Mouse (Mus musculus) CH12.LX (cell line): Measurements from ENCODE around the gene Msi2. TPM values are rescaled to one million over a fixed set of nuclear protein-coding genes. Genes with fewer than 3 reads are reported as not detected.

Experiments
- DNase-seq: peaks from one replicate; pipeline ENCODE4 v3.0.0-alpha.2; 2013; ENCODE audit errors: extremely low read depth
- H3K27ac ChIP-seq: 2 replicates; pipeline ENCODE4 v1.5.1; 2012; ENCODE audit warnings: low read depth, mild to moderate bottlenecking, control low read depth, moderate library complexity; ENCODE audit not compliant: insufficient read depth
- H3K27me3 ChIP-seq: replicated peaks from 2 replicates; pipeline ENCODE3; 2012; ENCODE audit warnings: inconsistent platforms
- H3K36me3 ChIP-seq, 2 experiments: replicated peaks in 1 of 2; 2 replicates each; pipeline versions ENCODE3 to v1.6.1; 2012; ENCODE audit warnings: inconsistent platforms in 1 of 2, low read length in 1 of 2, mild to moderate bottlenecking in 1 of 2, mixed read lengths in 1 of 2, moderate library complexity in 1 of 2; ENCODE audit not compliant: control insufficient read depth in 1 of 2, insufficient read depth in 1 of 2
- H3K4me1 ChIP-seq, 2 experiments: 2 replicates each; pipeline ENCODE4 v1.6.1; 2012; ENCODE audit warnings: inconsistent platforms in 1 of 2, moderate library complexity in 1 of 2; ENCODE audit not compliant: insufficient read depth in 2 of 2, control insufficient read depth in 1 of 2
- H3K4me2 ChIP-seq: 2 replicates; pipeline ENCODE4 v1.6.1; 2012; ENCODE audit warnings: low read depth, mild to moderate bottlenecking, control low read depth; ENCODE audit not compliant: poor library complexity, insufficient read depth, severe bottlenecking
- H3K4me3 ChIP-seq, 3 experiments: fragments of 150-350 bp in 1 of 3; sonication (generic) in 1 of 3; replicated peaks in 1 of 3; 2 replicates each; pipeline versions ENCODE3 to v1.5.1; 2011 to 2012; ENCODE audit warnings: low read depth in 2 of 3, low read length in 2 of 3, mild to moderate bottlenecking in 2 of 3, moderate library complexity in 2 of 3, control low read depth in 1 of 3, improper control_type of control experiment in 1 of 3, inconsistent platforms in 1 of 3, mixed read lengths in 1 of 3; ENCODE audit not compliant: poor library complexity in 1 of 3
- H3K79me2 ChIP-seq: replicated peaks from 2 replicates; pipeline ENCODE4 v1.6.1; 2012; ENCODE audit warnings: mild to moderate bottlenecking, moderate library complexity; ENCODE audit not compliant: control insufficient read depth, poor library complexity, insufficient read depth, severe bottlenecking; ENCODE audit errors: extremely low read depth
- H3K9ac ChIP-seq: 2 replicates; pipeline ENCODE4 v1.6.1; 2012; ENCODE audit warnings: low read depth, mild to moderate bottlenecking, control low read depth, moderate library complexity; ENCODE audit not compliant: insufficient read depth
- H3K9me3 ChIP-seq: replicated peaks from 2 replicates; pipeline ENCODE3; 2012; ENCODE audit warnings: low read length, inconsistent platforms, mixed read lengths
- BHLHE40 ChIP-seq: IDR thresholded peaks from 2 replicates; pipeline ENCODE4 v1.6.1; 2011; ENCODE audit warnings: mild to moderate bottlenecking, low read depth, low read length, improper control_type of control experiment
- CTCF ChIP-seq, 2 experiments: IDR thresholded peaks in 1 of 2; conservative IDR thresholded peaks in 1 of 2; 2 replicates each; pipeline ENCODE4 v1.5.1; 2011 to 2012; ENCODE audit warnings: low read depth in 2 of 2, low read length in 2 of 2, improper control_type of control experiment in 1 of 2, inconsistent platforms in 1 of 2, mild to moderate bottlenecking in 1 of 2, moderate library complexity in 1 of 2
- E2F4 ChIP-seq: IDR thresholded peaks from 2 replicates; pipeline ENCODE4 v1.6.1; 2011; ENCODE audit warnings: low read depth, low read length, improper control_type of control experiment; ENCODE audit not compliant: insufficient replicate concordance
- ELF1 ChIP-seq: IDR thresholded peaks from 2 replicates; pipeline ENCODE4 v1.6.1; 2014; ENCODE audit warnings: low read depth, mild to moderate bottlenecking, inconsistent platforms, low read length, improper control_type of control experiment
- EP300 ChIP-seq: IDR thresholded peaks from 2 replicates; pipeline ENCODE4 v1.6.1; 2011; ENCODE audit warnings: low read length, improper control_type of control experiment
- GABPA ChIP-seq: IDR thresholded peaks from 2 replicates; pipeline ENCODE4 v1.6.1; 2012; ENCODE audit warnings: low read depth, low read length, improper control_type of control experiment, inconsistent platforms; ENCODE audit not compliant: insufficient replicate concordance
- HCFC1 ChIP-seq: IDR thresholded peaks from 2 replicates; pipeline ENCODE4 v1.6.1; 2012; ENCODE audit warnings: low read depth, mild to moderate bottlenecking, inconsistent platforms, low read length, improper control_type of control experiment
- JUN ChIP-seq: IDR thresholded peaks from 2 replicates; pipeline ENCODE4 v1.6.1; 2011; ENCODE audit warnings: low read depth, mild to moderate bottlenecking, low read length, improper control_type of control experiment, moderate library complexity; ENCODE audit not compliant: insufficient read depth
- KAT2A ChIP-seq: IDR thresholded peaks from 2 replicates; pipeline ENCODE4 v1.6.1; 2012; ENCODE audit warnings: low read length, improper control_type of control experiment, inconsistent platforms; ENCODE audit not compliant: insufficient replicate concordance
- MAFK ChIP-seq: IDR thresholded peaks from 2 replicates; pipeline ENCODE4 v1.6.1; 2011; ENCODE audit warnings: low read length, improper control_type of control experiment; ENCODE audit not compliant: insufficient replicate concordance
- MAX ChIP-seq: IDR thresholded peaks from 2 replicates; pipeline ENCODE4 v1.6.1; 2011; ENCODE audit warnings: low read length, improper control_type of control experiment
- MAZ ChIP-seq: IDR thresholded peaks from 2 replicates; pipeline ENCODE4 v1.6.1; 2012; ENCODE audit warnings: low read depth, mild to moderate bottlenecking, inconsistent platforms, low read length, improper control_type of control experiment, moderate library complexity
- MYC ChIP-seq: IDR thresholded peaks from 2 replicates; pipeline ENCODE4 v1.6.1; 2011; ENCODE audit warnings: low read depth, mild to moderate bottlenecking, improper control_type of control experiment, low read length
- NELFE ChIP-seq: IDR thresholded peaks from 2 replicates; pipeline ENCODE4 v1.6.1; 2011; ENCODE audit warnings: low read depth, low read length, improper control_type of control experiment
- PAX5 ChIP-seq: IDR thresholded peaks from 2 replicates; pipeline ENCODE4 v1.6.1; 2012; ENCODE audit warnings: low read length, inconsistent platforms, mixed read lengths
- POLR2A ChIP-seq: IDR thresholded peaks from 2 replicates; pipeline ENCODE4 v1.6.1; 2011; ENCODE audit warnings: low read depth, mild to moderate bottlenecking, improper control_type of control experiment, low read length
- SIN3A ChIP-seq: IDR thresholded peaks from 2 replicates; pipeline ENCODE4 v1.6.1; 2012; ENCODE audit warnings: low read length, improper control_type of control experiment, inconsistent platforms
- SMC3 ChIP-seq: IDR thresholded peaks from 2 replicates; pipeline ENCODE4 v1.6.1; 2011; ENCODE audit warnings: low read depth, low read length, improper control_type of control experiment
- TBP ChIP-seq: conservative IDR thresholded peaks from 2 replicates; pipeline ENCODE4 v1.6.1; 2011; ENCODE audit warnings: low read depth, low read length, improper control_type of control experiment
- TCF12 ChIP-seq: IDR thresholded peaks from 2 replicates; pipeline ENCODE4 v1.6.1; 2014; ENCODE audit warnings: low read depth, mild to moderate bottlenecking, inconsistent platforms, low read length, improper control_type of control experiment
- ZMIZ1 ChIP-seq: IDR thresholded peaks from 2 replicates; pipeline ENCODE4 v1.6.1; 2012; ENCODE audit warnings: low read depth, mild to moderate bottlenecking, inconsistent platforms, low read length, improper control_type of control experiment
- dilution Hi-C: fragments of 300-500 bp; cut with MboI; formaldehyde crosslinking; loops from 2 replicates; pipeline ENCODE4 v1.14.3; 2020; ENCODE audit warnings: low sequenced_read_pairs; ENCODE audit not compliant: extremely low pct_unique_long_range_greater_than_20kb, extremely low pct_ligation_motif_present
- in situ Hi-C: fragments of 300-500 bp; cut with MboI; formaldehyde crosslinking; loops from 3 replicates; pipeline ENCODE4 v1.14.3; 2019; ENCODE audit warnings: low sequenced_read_pairs, low pct_ligation_motif_present, low pct_unique_long_range_greater_than_20kb, mixed read lengths
- polyA plus RNA-seq: library from polyadenylated mRNA; unstranded; fragments of >175 nt; gene quantifications from 2 replicates; pipeline ENCODE4 v1.2.1, GENCODE M21; 2012; ENCODE audit warnings: low read depth; ENCODE audit not compliant: insufficient read length
- total RNA-seq, 2 experiments: library from RNA; depleted of rRNA; stranded (reverse); fragments of 300-350 nt in 1 of 2; fragments of >200 nt in 1 of 2; gene quantifications; 2 replicates each; pipeline ENCODE4 v1.2.3; 2012 to 2014

Gene Msi2
- total and polyA plus RNA-seq, 3 experiments, result 40.3 to 73.1 (median 52.6) TPM

GRCm38 (mm10) chr11:88670925-88671324, 47.4 kb downstream of the Msi2 start:
- no peak overlapping the region for H3K4me3 ChIP-seq
- TF ChIP-seq E2F4, result no peak
- TF ChIP-seq SIN3A, result no peak
- TF ChIP-seq BHLHE40, result no peak
- TF ChIP-seq MYC, result no peak
- TF ChIP-seq PAX5, result no peak
- TF ChIP-seq MAFK, result no peak
- TF ChIP-seq HCFC1, result no peak
- no peak for TF ChIP-seq MAZ
- TF ChIP-seq POLR2A, result no peak
- no peak for TF ChIP-seq ZMIZ1
- no peak for TF ChIP-seq EP300
- TF ChIP-seq MAX, result no peak
- no peak for TF ChIP-seq NELFE
- TF ChIP-seq SMC3, result no peak
- TF ChIP-seq TCF12, result no peak
- TF ChIP-seq ELF1, result no peak
- TF ChIP-seq JUN, result no peak
- TF ChIP-seq GABPA, result no peak
- no peak for TF ChIP-seq TBP
- TF ChIP-seq KAT2A, result no peak
- dilution Hi-C loops, result no loop called here
- in situ Hi-C loops, result no loop called here
- peaks cover 72 to 94% of the 10 kb centered on the region in 2 experiments for H3K36me3 ChIP-seq
- H3K4me1 ChIP-seq, result peaks cover 0 to 47% of the 10 kb centered on the region in 2 experiments; a peak in 3 of 4 replicates
- no peak overlapping the region for H3K4me2 ChIP-seq
- H3K27ac ChIP-seq, result no peak overlapping the region
- DNase-seq, result no peak
- H3K9me3 ChIP-seq, result no peaks in the 10 kb centered on the region
- H3K9ac ChIP-seq, result no peak overlapping the region
- H3K27me3 ChIP-seq, result no peaks in the 10 kb centered on the region
- H3K79me2 ChIP-seq, result no peaks in the 10 kb centered on the region; the same call in 1 of the 2 replicates

- Histone ChIP-seq H3K27me3 (no peaks in the 10 kb centered on the region), H3K27ac (no peak overlapping the region), H3K9ac (no peak overlapping the region), H3K4me3 (no peak overlapping the region), H3K9me3 (no peaks in the 10 kb centered on the region), H3K36me3 (peaks cover 63 to 94% of the 10 kb centered on the region in 2 experiments), H3K4me2 (no peak overlapping the region), H3K79me2 (no peaks in the 10 kb centered on the region; the same call in 1 of the 2 replicates), H3K4me1 (peaks cover 0 to 43% of the 10 kb centered on the region in 2 experiments; a peak in 3 of 4 replicates)
- TF ChIP-seq CTCF (conservative IDR thresholded peaks at IDR 0.05 in 1 of 2, IDR thresholded peaks at IDR 0.05 in 1 of 2; ENCODE audit: low read depth in 2 of 2, low read length in 2 of 2), result no peak
- TF ChIP-seq MAFK, result no peak
- no peak for DNase-seq
- in situ Hi-C loops, result no loop called here
- dilution Hi-C loops, result no loop called here
Measured at GRCm38 (mm10) chr11:88669106-88669505, 49.2 kb downstream of the Msi2 start.
